Mouse (Mus musculus) spleen, postnatal 14 days (tissue): ENCODE results near the gene Rdh5.

Source experiments
- DNase-seq, 2 experiments: peaks; one replicate each; pipeline ENCODE4 v3.0.0; 2021 to 2022; ENCODE audit warnings: low spot score in 2 of 2

Rdh5 gene

GRCm38 (mm10) chr10:128866518-128866917 lies 56.2 kb downstream of the Rdh5 start:
- DNase-seq: no peak

DNA sequence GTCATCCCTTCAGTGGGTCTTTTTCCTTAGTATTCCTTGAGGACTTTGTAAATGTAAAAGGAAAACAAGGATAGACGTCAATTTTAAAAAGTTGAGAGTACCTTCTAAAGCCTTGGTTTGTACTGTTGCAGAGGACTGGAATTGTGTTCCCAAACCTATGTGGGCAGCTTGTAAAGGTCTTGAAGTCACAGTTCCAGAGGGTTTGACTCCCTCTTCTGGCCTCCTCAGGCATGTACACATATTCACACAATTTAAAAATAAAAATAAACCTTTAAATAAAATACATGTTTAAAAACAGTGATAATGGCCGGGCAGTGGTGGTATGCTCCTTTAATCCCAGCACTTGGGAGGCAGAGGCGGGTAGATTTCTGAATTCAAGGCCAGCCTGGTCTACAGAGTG lies 56.6 kb downstream of the Rdh5 start:
- DNase-seq: no peak
